16 mouse cellular contexts compared by ENCODE assay signal in genomic region chr3:107853232-107854181, GRCm38 (mm10). TPM values are rescaled to one million over a fixed set of nuclear protein-coding genes. Genes with fewer than 3 reads are reported as not detected.
DNase-seq lines count a peak whose midpoint lies in the region; ATAC-seq and TF ChIP-seq lines count a peak whose summit lies in the region.
"Had no signal": no experiment of that assay in that cellular context is flagged by ENCODE, and none has a peak within 500 bp of the region (broad histone marks: within the 10 kb centered on the region; RNA-seq: fewer than 3 reads in every experiment).

No protein-coding gene starts in this region.

- H3K4me3 ChIP-seq in heart, adult 2 months, result no peak overlapping the region
- no peak overlapping the region for H3K4me3 ChIP-seq in midbrain, embryonic 16.5 days (ENCODE audit: low read depth, low read length)
- H3K4me3 ChIP-seq in midbrain, embryonic 13.5 days (replicated peaks), result no peak overlapping the region
- H3K4me3 ChIP-seq in embryonic facial prominence, embryonic 10.5 days, result no peak overlapping the region
- no peak overlapping the region for H3K4me3 ChIP-seq in stomach, postnatal 0 days (ENCODE audit: low read depth, low read length)
- H3K4me3 ChIP-seq in thymus, adult 2 months (ENCODE audit: control insufficient read depth, insufficient read depth, low read length), result no peak overlapping the region
- H3K4me3 ChIP-seq: heart, embryonic 10.5 days; liver, embryonic 13.5 days; neural tube, embryonic 15.5 days had no signal

- H3K27ac ChIP-seq in heart, adult 2 months, result no peak overlapping the region
- 0 out of 2 replicates have a peak overlapping the region, but pooled peaks have one; percentile 11 for H3K27ac ChIP-seq in midbrain, embryonic 16.5 days (ENCODE audit: low read length)
- H3K27ac ChIP-seq in midbrain, embryonic 13.5 days, result no peak overlapping the region
- peak overlapping the region; percentile 32; the same call in 1 of the 2 replicates for H3K27ac ChIP-seq in embryonic facial prominence, embryonic 10.5 days (replicated peaks)
- H3K27ac ChIP-seq in stomach, postnatal 0 days (replicated peaks), result no peak overlapping the region
- H3K27ac ChIP-seq in thymus, adult 2 months (ENCODE audit: control insufficient read depth, insufficient read depth, low read length), result no peak overlapping the region
- H3K27ac ChIP-seq: liver, embryonic 13.5 days; neural tube, embryonic 15.5 days had no signal

- no peak for ATAC-seq in midbrain, embryonic 16.5 days
- no peak for ATAC-seq in midbrain, embryonic 13.5 days
- ATAC-seq in stomach, postnatal 0 days (ENCODE audit: low FRiP score, low TSS enrichment), result no peak

- no peaks in the 10 kb centered on the region for H3K36me3 ChIP-seq in heart, adult 2 months (ENCODE audit: control insufficient read depth, insufficient read depth, low read length)
- no peaks in the 10 kb centered on the region for H3K36me3 ChIP-seq in midbrain, embryonic 16.5 days (ENCODE audit: control insufficient read depth, insufficient read depth, low read length)
- no peaks in the 10 kb centered on the region for H3K36me3 ChIP-seq in midbrain, embryonic 13.5 days
- H3K36me3 ChIP-seq in embryonic facial prominence, embryonic 10.5 days (replicated peaks), result no peaks in the 10 kb centered on the region
- no peaks in the 10 kb centered on the region for H3K36me3 ChIP-seq in stomach, postnatal 0 days (ENCODE audit: control insufficient read depth, insufficient read depth, low read length)
- H3K36me3 ChIP-seq in thymus, adult 2 months (ENCODE audit: control insufficient read depth, insufficient read depth, low read length), result no peaks in the 10 kb centered on the region
- H3K36me3 ChIP-seq: heart, embryonic 10.5 days; liver, embryonic 13.5 days; neural tube, embryonic 15.5 days had no signal

- H3K79me2 ChIP-seq in heart, adult 2 months (replicated peaks; ENCODE audit: control insufficient read depth, insufficient read depth, low read length), result no peaks in the 10 kb centered on the region

- H3K9me3 ChIP-seq in midbrain, embryonic 16.5 days (replicated peaks; ENCODE audit: control insufficient read depth, low read length, poor library complexity, severe bottlenecking), result no peaks in the 10 kb centered on the region
- H3K9me3 ChIP-seq in midbrain, embryonic 13.5 days, result no peaks in the 10 kb centered on the region
- H3K9me3 ChIP-seq in embryonic facial prominence, embryonic 10.5 days, result no peaks in the 10 kb centered on the region
- H3K9me3 ChIP-seq in stomach, postnatal 0 days (ENCODE audit: control insufficient read depth, low read length), result no peaks in the 10 kb centered on the region
- H3K9me3 ChIP-seq: heart, embryonic 10.5 days; liver, embryonic 13.5 days; neural tube, embryonic 15.5 days had no signal

- H3K9ac ChIP-seq in heart, adult 2 months (ENCODE audit: low read depth, low read length), result no peak overlapping the region
- H3K9ac ChIP-seq in midbrain, embryonic 16.5 days (ENCODE audit: low read depth, low read length), result no peak overlapping the region
- no peak overlapping the region for H3K9ac ChIP-seq in midbrain, embryonic 13.5 days (replicated peaks)
- no peak overlapping the region for H3K9ac ChIP-seq in stomach, postnatal 0 days (ENCODE audit: low read length)
- H3K9ac ChIP-seq: liver, embryonic 13.5 days; neural tube, embryonic 15.5 days had no signal

- no peak for TF ChIP-seq EP300 in heart, adult 2 months (IDR thresholded peaks at IDR 0.05; ENCODE audit: insufficient read depth, low read depth, low read length)
- TF ChIP-seq EP300 in stomach, postnatal 0 days (optimal IDR thresholded peaks at IDR 0.05), result no peak

- H3K4me1 ChIP-seq in heart, adult 2 months (ENCODE audit: control insufficient read depth, insufficient read depth, low read length), result peaks cover 17% of the 10 kb centered on the region
- H3K4me1 ChIP-seq in midbrain, embryonic 16.5 days (ENCODE audit: control insufficient read depth, insufficient read depth, low read length), result peaks cover 21% of the 10 kb centered on the region
- H3K4me1 ChIP-seq in midbrain, embryonic 13.5 days (replicated peaks), result peaks cover 25% of the 10 kb centered on the region
- peaks cover 38% of the 10 kb centered on the region for H3K4me1 ChIP-seq in embryonic facial prominence, embryonic 10.5 days
- H3K4me1 ChIP-seq in stomach, postnatal 0 days (replicated peaks; ENCODE audit: control insufficient read depth, insufficient read depth), result peaks cover 5% of the 10 kb centered on the region; the same call in 1 of the 2 replicates
- no peaks in the 10 kb centered on the region for H3K4me1 ChIP-seq in thymus, adult 2 months (replicated peaks; ENCODE audit: control insufficient read depth, insufficient read depth, low read length)

- 82% methylated on average over 17 of the region's 17 CpGs for WGBS in heart, adult 2 months
- 80% methylated on average over 17 of the region's 17 CpGs for WGBS in midbrain, embryonic 16.5 days
- WGBS in midbrain, embryonic 13.5 days, result 85% methylated on average over 17 of the region's 17 CpGs
- 88% methylated on average over 17 of the region's 17 CpGs for WGBS in embryonic facial prominence, embryonic 10.5 days
- WGBS in stomach, postnatal 0 days, result 78% methylated on average over 17 of the region's 17 CpGs
- 57% methylated on average over 17 of the region's 17 CpGs for WGBS in thymus, adult 2 months

- TF ChIP-seq POLR2A in heart, adult 2 months (IDR thresholded peaks at IDR 0.05; ENCODE audit: insufficient read depth, low read depth, low read length), result no peak
- no peak for TF ChIP-seq POLR2A in thymus, adult 2 months (IDR thresholded peaks at IDR 0.05; ENCODE audit: control insufficient read depth, extremely low read depth, insufficient read depth, low read length, poor library complexity)

- 0 out of 2 replicates have a peak, but pooled peaks have one; percentile 4 for TF ChIP-seq CTCF in heart, adult 2 months (IDR thresholded peaks at IDR 0.05)
- TF ChIP-seq CTCF in stomach, postnatal 0 days (IDR thresholded peaks at IDR 0.05; ENCODE audit: low read depth), result 0 out of 2 replicates have a peak, but pooled peaks have one; percentile 9
- TF ChIP-seq CTCF in thymus, adult 2 months (IDR thresholded peaks at IDR 0.05; ENCODE audit: borderline replicate concordance, control insufficient read depth, extremely low read depth, insufficient read depth, low read length, poor library complexity), result no peak

- no peak for DNase-seq in heart, adult 2 months
- DNase-seq in heart, adult 18-20 months, result no peak
- DNase-seq in embryonic facial prominence, embryonic 10.5 days (ENCODE audit: low spot score), result no peak
- no peak for DNase-seq in stomach, postnatal 0 days (ENCODE audit: low spot score)
- no peak for DNase-seq in cerebellum, adult 11 months
- no peak for DNase-seq in thymus, adult 2 months
- DNase-seq: cerebellum, adult 9-10 months; kidney, postnatal 36 days; liver, embryonic 13.5 days; right cerebral cortex, adult 18-20 months had no signal

- intact Hi-C loops in heart, adult 2 months (cut with DNase I), result no loop called here

- H3K27me3 ChIP-seq in heart, adult 2 months (ENCODE audit: control insufficient read depth, insufficient read depth, low read length), result no peaks in the 10 kb centered on the region
- H3K27me3 ChIP-seq in midbrain, embryonic 16.5 days (ENCODE audit: control insufficient read depth, insufficient read depth, low read depth, low read length), result no peaks in the 10 kb centered on the region
- no peaks in the 10 kb centered on the region for H3K27me3 ChIP-seq in midbrain, embryonic 13.5 days
- no peaks in the 10 kb centered on the region for H3K27me3 ChIP-seq in embryonic facial prominence, embryonic 10.5 days (replicated peaks; ENCODE audit: low read depth, poor library complexity, severe bottlenecking)
- H3K27me3 ChIP-seq in stomach, postnatal 0 days (ENCODE audit: control insufficient read depth, insufficient read depth, low read length), result no peaks in the 10 kb centered on the region
- H3K27me3 ChIP-seq in thymus, adult 2 months (ENCODE audit: control insufficient read depth, insufficient read depth, low read length), result no peaks in the 10 kb centered on the region
- H3K27me3 ChIP-seq: neural tube, embryonic 15.5 days had no signal

- no peak overlapping the region for H3K4me2 ChIP-seq in midbrain, embryonic 16.5 days (ENCODE audit: low read length)
- no peak overlapping the region for H3K4me2 ChIP-seq in midbrain, embryonic 13.5 days (replicated peaks)
- no peak overlapping the region for H3K4me2 ChIP-seq in stomach, postnatal 0 days (replicated peaks; ENCODE audit: low read depth)
- H3K4me2 ChIP-seq: liver, embryonic 13.5 days; neural tube, embryonic 15.5 days had no signal

RNA-seq across cellular contexts. Expression of gene Eps8l3, which starts 23.5 kb away (rescaled TPM):
- not detected for total RNA-seq in heart, adult 2 months (2021)
- not detected in 2 replicates for polyA plus RNA-seq in heart, adult 2 months (2012; rRNA removed)
- total RNA-seq in heart, adult 18-20 months (2021), result not detected
- not detected in 2 replicates for polyA plus RNA-seq in midbrain, embryonic 16.5 days (2015; fragmentation: Nextera tagmentation; extraction: Ambion mirVana)
- 0.36 TPM in 1 of 2 replicates, not detected in the other for polyA plus RNA-seq in midbrain, embryonic 13.5 days (2015; fragmentation: Nextera tagmentation; extraction: Ambion mirVana)
- not detected in 2 replicates for polyA plus RNA-seq in embryonic facial prominence, embryonic 10.5 days (2016; fragmentation: Nextera tagmentation; extraction: Ambion mirVana)
- polyA plus RNA-seq in stomach, postnatal 0 days (2015; fragmentation: Nextera tagmentation; extraction: Ambion mirVana), result 29.2 and 29.8 TPM in 2 replicates
- polyA plus RNA-seq in thymus, adult 2 months (2012; rRNA removed), result 0.32 and 0.34 TPM in 2 replicates
- total RNA-seq: heart, postnatal 25 days had no signal
- polyA plus RNA-seq: embryonic facial prominence, embryonic 11.5 days; heart, embryonic 10.5 days; liver, embryonic 13.5 days; neural tube, embryonic 15.5 days had no signal

RNA-seq across cellular contexts. Expression of gene Gstm5, which starts 42.1 kb away (rescaled TPM):
- 10 to 100 TPM; 45.7 to 53.4 TPM for total RNA-seq in heart, adult 2 months (2021)
- 59.5 and 104 TPM in 2 replicates for polyA plus RNA-seq in heart, adult 2 months (2012; rRNA removed)
- total RNA-seq in heart, adult 18-20 months (2021), result 10 to 100 TPM; 51.3 to 56.7 TPM
- 225 and 239 TPM in 2 replicates for polyA plus RNA-seq in midbrain, embryonic 16.5 days (2015; fragmentation: Nextera tagmentation; extraction: Ambion mirVana)
- 236 and 245 TPM in 2 replicates for polyA plus RNA-seq in midbrain, embryonic 13.5 days (2015; fragmentation: Nextera tagmentation; extraction: Ambion mirVana)
- 208 and 219 TPM in 2 replicates for polyA plus RNA-seq in embryonic facial prominence, embryonic 10.5 days (2016; fragmentation: Nextera tagmentation; extraction: Ambion mirVana)
- polyA plus RNA-seq in stomach, postnatal 0 days (2015; fragmentation: Nextera tagmentation; extraction: Ambion mirVana), result 249 and 273 TPM in 2 replicates
- polyA plus RNA-seq in thymus, adult 2 months (2012; rRNA removed), result 2.7 and 6.2 TPM in 2 replicates

Comparison
In these comparisons a context has a peak if more than half of its experiments do, and no peak if none do; other contexts are left out.
1. H3K27ac ChIP-seq: peak in midbrain, embryonic 16.5 days (single experiment) and embryonic facial prominence, embryonic 10.5 days (single experiment); none in heart, adult 2 months (single experiment), midbrain, embryonic 13.5 days (single experiment), stomach, postnatal 0 days (single experiment) and thymus, adult 2 months (single experiment).
2. RNA of gene Eps8l3, which starts 23.5 kb away (polyA plus RNA-seq): 29.2 to 29.8 TPM in stomach, postnatal 0 days; 0.32 to 0.34 TPM in thymus, adult 2 months, not detected in heart, adult 2 months, not detected in midbrain, embryonic 16.5 days, 0.36 TPM in midbrain, embryonic 13.5 days and not detected in embryonic facial prominence, embryonic 10.5 days; every median in the first group is over 10 times any median in the second.